Mouse (Mus musculus) kidney, embryonic 16.5 days (tissue): ENCODE measurements around the gene Vstm4. TPM values are rescaled to one million over a fixed set of nuclear protein-coding genes. Genes with fewer than 3 reads are reported as not detected.
A peak's percentile ranks its signal among the peaks of the same experiment; 100 is the strongest.

Experiments
- ATAC-seq: fragments of 200-750 bp; cut with Nextera tagmentation; 2 replicates; pipeline ENCODE4 v1.8.0; 2017; ENCODE audit warnings: moderate TSS enrichment; ENCODE audit not compliant: low FRiP score, low TSS enrichment
- H3K27ac ChIP-seq: fragments of 300-500 bp; sonication (generic); 2 replicates; pipeline ENCODE4 v1.5.1; 2014; ENCODE audit warnings: low read length
- H3K27me3 ChIP-seq: fragments of 300-500 bp; sonication (generic); 2 replicates; pipeline ENCODE4 v1.6.1; 2014; ENCODE audit warnings: low read length, control low read depth, mixed read lengths; ENCODE audit not compliant: insufficient read depth
- H3K36me3 ChIP-seq: fragments of 300-500 bp; sonication (generic); 2 replicates; pipeline ENCODE4 v1.6.1; 2014; ENCODE audit warnings: low read length, control low read depth, mixed read lengths; ENCODE audit not compliant: insufficient read depth
- H3K4me1 ChIP-seq: fragments of 300-500 bp; sonication (generic); 2 replicates; pipeline ENCODE4 v1.6.1; 2014; ENCODE audit warnings: low read length, control low read depth, mixed read lengths; ENCODE audit not compliant: insufficient read depth
- H3K4me2 ChIP-seq: fragments of 300-500 bp; sonication (generic); replicated peaks from 2 replicates; pipeline ENCODE4 v1.6.1; 2014; ENCODE audit warnings: low read depth, low read length
- H3K4me3 ChIP-seq: fragments of 300-500 bp; sonication (generic); 2 replicates; pipeline ENCODE4 v1.5.1; 2014; ENCODE audit warnings: mild to moderate bottlenecking, low read length
- H3K9ac ChIP-seq: fragments of 300-500 bp; sonication (generic); replicated peaks from 2 replicates; pipeline ENCODE4 v1.6.1; 2014; ENCODE audit warnings: low read length
- H3K9me3 ChIP-seq: fragments of 300-500 bp; sonication (generic); 2 replicates; pipeline ENCODE4 v1.6.1; 2016; ENCODE audit warnings: low read length, control low read depth
- WGBS: fragments of 180-500 bp; shearing (Covaris S2); extraction: QIAGEN DNeasy Blood & Tissue Kit; methylation state at CpG from one replicate; pipeline ENCODE4 v1.1.7; 2014; 5-methylcytosine and 5-hydroxymethylcytosine counted together
- polyA plus RNA-seq: library from polyadenylated mRNA; unstranded; fragments of >200 nt; fragmentation: Nextera tagmentation; extraction: Ambion mirVana; gene quantifications from 2 replicates; pipeline ENCODE4 v1.2.1, GENCODE M21; 2015

Vstm4 gene
- polyA plus RNA-seq, 1 experiment from 2014 or later, result 51.8 TPM

DNA sequence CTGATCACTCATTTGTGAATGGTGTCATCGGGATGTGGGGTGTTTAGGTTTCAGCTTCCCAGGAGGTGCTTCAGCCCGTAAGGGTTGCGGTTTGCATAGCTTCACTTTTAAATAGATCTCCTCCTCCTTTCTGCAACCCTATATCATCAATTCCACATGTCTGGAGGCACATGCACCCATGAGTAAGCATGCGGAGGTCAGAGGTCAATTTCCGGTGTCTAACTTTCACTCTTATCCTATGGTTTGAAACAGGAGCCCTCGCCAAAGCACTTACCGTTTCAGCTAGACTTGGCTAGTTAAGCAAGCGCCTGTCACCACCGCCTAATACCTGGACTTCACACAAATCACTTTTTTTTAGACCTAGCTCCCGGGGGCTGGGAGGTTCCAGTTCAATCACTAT is 108.2 kb downstream of the Vstm4 start:
- Histone ChIP-seq H3K36me3 (no peaks in the 10 kb centered on the region), H3K27me3 (peaks cover 9% of the 10 kb centered on the region; the same call in 1 of the 2 replicates), H3K9ac (no peak overlapping the region), H3K4me1 (no peaks in the 10 kb centered on the region), H3K9me3 (no peaks in the 10 kb centered on the region), H3K4me2 (no peak overlapping the region), H3K27ac (no peak overlapping the region), H3K4me3 (no peak overlapping the region)
- ATAC-seq, result peak; percentile 55; the same call in 1 of the 2 replicates
- WGBS, result 39% methylated on average over 10 of the region's 10 CpGs

DNA sequence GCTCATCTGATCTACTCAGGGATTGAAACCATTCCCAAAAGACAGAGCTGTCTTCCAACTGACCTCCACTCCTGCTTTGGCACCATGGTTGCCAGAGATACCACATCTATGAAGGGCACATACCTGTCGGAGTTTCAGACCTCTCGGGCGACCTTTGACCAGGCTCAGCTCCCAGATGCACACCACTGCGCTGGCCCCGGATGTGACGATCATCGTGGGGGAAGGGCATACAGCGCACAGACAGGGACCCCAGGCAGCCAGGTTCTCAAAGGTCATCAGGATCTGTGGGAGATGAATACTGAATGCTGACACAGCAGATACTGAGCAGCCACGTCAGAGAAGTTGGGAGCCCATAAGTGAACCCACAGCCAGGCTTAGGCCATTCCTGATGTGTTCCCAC is 114.1 kb downstream of the Vstm4 start:
- H3K27ac ChIP-seq, result no peak overlapping the region
- no peaks in the 10 kb centered on the region for H3K4me1 ChIP-seq
- no peak overlapping the region for H3K4me3 ChIP-seq
- H3K27me3 ChIP-seq, result peaks cover 12% of the 10 kb centered on the region
- no peak overlapping the region for H3K4me2 ChIP-seq
- H3K9ac ChIP-seq, result no peak overlapping the region
- ATAC-seq, result no peak
- WGBS, result 77% methylated on average over 9 of the region's 9 CpGs
- H3K36me3 ChIP-seq, result no peaks in the 10 kb centered on the region
- H3K9me3 ChIP-seq, result no peaks in the 10 kb centered on the region

DNA sequence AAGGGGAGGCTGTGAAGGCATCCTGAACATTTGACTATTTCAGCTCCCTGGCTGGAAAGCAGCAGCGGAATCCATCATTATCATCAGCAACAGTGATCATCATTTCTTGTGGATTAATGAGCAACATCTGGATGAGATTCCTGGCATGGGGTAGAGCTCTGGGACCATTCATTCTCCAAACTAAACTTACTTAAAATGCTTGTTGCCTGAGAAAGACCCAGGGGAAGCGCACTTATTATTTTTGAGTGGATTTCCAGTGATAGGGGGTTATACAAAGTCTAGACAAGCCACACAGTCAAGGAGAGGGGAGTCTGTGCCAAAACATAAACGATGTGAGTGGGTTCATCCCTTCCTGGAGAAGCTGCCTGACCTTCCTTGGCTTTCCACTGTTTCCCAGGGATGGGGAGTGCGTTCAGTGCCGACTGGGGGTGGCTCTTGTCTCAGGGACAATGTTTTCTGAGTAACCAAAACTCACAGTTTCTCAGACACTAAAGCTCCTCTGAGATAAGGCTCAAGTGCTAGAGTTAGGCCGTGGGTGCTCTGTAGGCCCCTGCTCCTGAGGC is 127.7 kb downstream of the Vstm4 start:
- Histone ChIP-seq H3K4me1 (peaks cover 5% of the 10 kb centered on the region; the same call in 1 of the 2 replicates), H3K27me3 (peaks cover 19% of the 10 kb centered on the region), H3K9ac (no peak overlapping the region), H3K4me2 (no peak overlapping the region), H3K27ac (no peak overlapping the region), H3K9me3 (no peaks in the 10 kb centered on the region), H3K4me3 (no peak overlapping the region), H3K36me3 (no peaks in the 10 kb centered on the region)
- ATAC-seq, result no peak
- WGBS, result 49% methylated on average over 6 of the region's 6 CpGs

DNA sequence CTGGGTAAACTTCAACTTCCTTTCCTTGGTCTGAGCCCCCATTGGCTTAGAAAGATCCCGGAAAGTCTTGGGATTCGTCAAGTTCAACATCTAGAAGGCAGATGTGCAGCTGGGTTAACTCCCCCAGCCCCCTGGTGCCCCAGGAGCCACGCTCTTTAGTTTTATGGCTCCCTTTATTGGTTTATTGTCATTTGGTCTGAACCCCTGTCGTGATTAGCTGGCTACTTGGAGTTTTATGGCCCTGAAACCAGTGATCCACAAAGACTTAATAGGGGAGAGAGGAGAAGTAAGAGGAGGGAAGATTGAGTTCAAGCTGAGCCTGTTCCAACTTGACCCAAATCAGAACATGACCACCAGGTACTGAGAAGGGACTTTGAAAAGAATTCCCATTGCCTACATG is 130.1 kb downstream of the Vstm4 start:
- ATAC-seq, result peak; percentile 64; the same call in 1 of the 2 replicates
- Histone ChIP-seq H3K4me1 (peaks cover 4% of the 10 kb centered on the region; the same call in 1 of the 2 replicates), H3K27me3 (peaks cover 25% of the 10 kb centered on the region)

More for the DNA sequence above, 130.1 kb downstream of the Vstm4 start:
- no peaks in the 10 kb centered on the region for H3K9me3 ChIP-seq
- WGBS, result 9% methylated on average over 4 of the region's 4 CpGs
- no peak overlapping the region for H3K4me2 ChIP-seq
- H3K4me3 ChIP-seq, result no peak overlapping the region
- H3K36me3 ChIP-seq, result no peaks in the 10 kb centered on the region
- no peak overlapping the region for H3K27ac ChIP-seq
- no peak overlapping the region for H3K9ac ChIP-seq

Other genes with a start within 250 kb of the Vstm4 start
- 0.14 and 0.23 TPM in 2 replicates for gene 3425401B19Rik, start 171.5 kb upstream of the Vstm4 start, polyA plus RNA-seq
- gene Tmem273, start 70.8 kb upstream of the Vstm4 start, polyA plus RNA-seq, result 0.69 and 0.95 TPM in 2 replicates
- gene Fam170b, start 22.8 kb upstream of the Vstm4 start, polyA plus RNA-seq, result 0.10 and 0.15 TPM in 2 replicates
- 0.29 and 0.95 TPM in 2 replicates for gene Lrrc18, start 134.6 kb downstream of the Vstm4 start, polyA plus RNA-seq